Mouse (Mus musculus): ENCODE measurements around the gene Ezh1.

DNA sequence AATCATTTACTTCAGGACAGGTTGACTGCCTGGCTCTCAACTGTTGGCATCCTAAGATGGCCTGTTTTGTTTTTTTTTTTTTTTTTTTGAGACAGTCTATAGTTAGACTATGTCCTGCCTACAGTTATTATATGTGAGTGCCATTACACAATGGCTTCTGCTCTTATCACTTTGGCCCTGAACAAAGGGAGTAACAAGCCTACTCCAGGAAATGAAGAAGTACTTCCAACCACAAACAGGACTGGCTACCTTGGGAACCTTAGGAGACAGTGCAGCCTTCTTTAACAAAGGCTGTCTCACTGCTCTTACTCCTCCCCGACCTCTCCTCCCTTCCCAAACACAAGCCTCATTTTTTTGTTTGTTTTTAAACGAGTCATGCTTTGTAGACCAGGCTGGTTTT, 5.4 kb downstream of the Ezh1 start:
- TF ChIP-seq CTCF (IDR thresholded peaks at IDR 0.05; ENCODE audit: low read depth, low read length) (no peak), POLR2A (IDR thresholded peaks at IDR 0.05; ENCODE audit: insufficient read depth, low read length) (no peak), EP300 (IDR thresholded peaks at IDR 0.05; ENCODE audit: insufficient read depth, low read depth, low read length) (no peak)

Measured in ES-Bruce4 (cell line).